Mouse (Mus musculus): Measurements from ENCODE around the gene Chpt1.

GRCm38 (mm10) chr10:88511355-88511754, 7.5 kb upstream of the Chpt1 start:
- TF ChIP-seq POLR2A (IDR thresholded peaks at IDR 0.05; ENCODE audit: insufficient read depth, low read depth, low read length) (no peak), CTCF (IDR thresholded peaks at IDR 0.05; ENCODE audit: insufficient read depth, low read depth, low read length) (no peak)

Measured in olfactory bulb, adult 2 months (tissue).